Mouse (Mus musculus): Measurements from ENCODE around the gene Tnip1. TPM values are rescaled to one million over a fixed set of nuclear protein-coding genes. Genes with fewer than 3 reads are reported as not detected.

The Tnip1 gene
- polyA plus RNA-seq, 1 experiment from 2014 or later = 17.5 TPM

GRCm38 (mm10) chr11:54953993-54954446, 8.7 kb downstream of the Tnip1 start:
- 48% methylated on average over 9 of the region's 9 CpGs for WGBS
- ATAC-seq (ENCODE audit: borderline replicate concordance, extremely low read depth, low FRiP score, low TSS enrichment) = no peak
- H3K4me2 ChIP-seq = no peak overlapping the region
- no peaks in the 10 kb centered on the region for H3K36me3 ChIP-seq
- no peak overlapping the region for H3K4me3 ChIP-seq
- H3K9me3 ChIP-seq = no peaks in the 10 kb centered on the region
- no peak overlapping the region for H3K9ac ChIP-seq
- no peak overlapping the region for H3K27ac ChIP-seq
- peaks cover 3% of the 10 kb centered on the region; the same call in 1 of the 2 replicates for H3K4me1 ChIP-seq
- no peaks in the 10 kb centered on the region for H3K27me3 ChIP-seq

GRCm38 (mm10) chr11:54952651-54953050, 10.1 kb downstream of the Tnip1 start:
- Histone ChIP-seq H3K9ac (no peak overlapping the region), H3K4me1 (peaks cover 3% of the 10 kb centered on the region; the same call in 1 of the 2 replicates), H3K4me2 (no peak overlapping the region), H3K9me3 (no peaks in the 10 kb centered on the region), H3K36me3 (no peaks in the 10 kb centered on the region), H3K4me3 (no peak overlapping the region), H3K27me3 (no peaks in the 10 kb centered on the region), H3K27ac (no peak overlapping the region)
- no peak for ATAC-seq (ENCODE audit: borderline replicate concordance, extremely low read depth, low FRiP score, low TSS enrichment)
- 61% methylated on average over 6 of the region's 6 CpGs for WGBS

GRCm38 (mm10) chr11:54950684-54951083, 12.0 kb downstream of the Tnip1 start:
- no peak for ATAC-seq (ENCODE audit: borderline replicate concordance, extremely low read depth, low FRiP score, low TSS enrichment)

GRCm38 (mm10) chr11:54949717-54950116, 13.0 kb downstream of the Tnip1 start:
- Histone ChIP-seq H3K27me3 (no peaks in the 10 kb centered on the region), H3K4me1 (peaks cover 3% of the 10 kb centered on the region; the same call in 1 of the 2 replicates), H3K36me3 (no peaks in the 10 kb centered on the region), H3K4me3 (no peak overlapping the region), H3K9ac (no peak overlapping the region), H3K27ac (no peak overlapping the region), H3K4me2 (no peak overlapping the region), H3K9me3 (no peaks in the 10 kb centered on the region)
- ATAC-seq (ENCODE audit: borderline replicate concordance, extremely low read depth, low FRiP score, low TSS enrichment) = no peak
- WGBS = 40% methylated on average over 1 of the region's 1 CpGs

More at GRCm38 (mm10) chr11:54950684-54951083, 12.0 kb downstream of the Tnip1 start:
- Histone ChIP-seq H3K27ac (no peak overlapping the region), H3K4me1 (peaks cover 3% of the 10 kb centered on the region; the same call in 1 of the 2 replicates), H3K27me3 (no peaks in the 10 kb centered on the region), H3K4me3 (no peak overlapping the region), H3K4me2 (no peak overlapping the region), H3K36me3 (no peaks in the 10 kb centered on the region), H3K9me3 (no peaks in the 10 kb centered on the region), H3K9ac (no peak overlapping the region)
- WGBS = 75% methylated on average over 6 of the region's 6 CpGs

- no peaks in the 10 kb centered on the region for H3K4me1 ChIP-seq
- H3K9me3 ChIP-seq = no peaks in the 10 kb centered on the region
- H3K4me2 ChIP-seq = no peak overlapping the region
- 80% methylated on average over 3 of the region's 3 CpGs for WGBS
- no peak overlapping the region for H3K27ac ChIP-seq
- no peaks in the 10 kb centered on the region for H3K36me3 ChIP-seq
- no peak for ATAC-seq (ENCODE audit: borderline replicate concordance, extremely low read depth, low FRiP score, low TSS enrichment)
- H3K4me3 ChIP-seq = no peak overlapping the region
- H3K9ac ChIP-seq = no peak overlapping the region
- no peaks in the 10 kb centered on the region for H3K27me3 ChIP-seq
Measured at GRCm38 (mm10) chr11:54944702-54945101, 18.0 kb downstream of the Tnip1 start.

GRCm38 (mm10) chr11:54940056-54940455, 22.7 kb downstream of the Tnip1 start:
- H3K4me2 ChIP-seq = no peak overlapping the region
- H3K4me1 ChIP-seq = peaks cover 8% of the 10 kb centered on the region
- H3K4me3 ChIP-seq = no peak overlapping the region
- H3K27me3 ChIP-seq = no peaks in the 10 kb centered on the region
- no peak overlapping the region for H3K27ac ChIP-seq
- WGBS = 79% methylated on average over 7 of the region's 7 CpGs
- peaks cover 8% of the 10 kb centered on the region; the same call in 1 of the 2 replicates for H3K36me3 ChIP-seq
- ATAC-seq (ENCODE audit: borderline replicate concordance, extremely low read depth, low FRiP score, low TSS enrichment) = no peak
- no peaks in the 10 kb centered on the region for H3K9me3 ChIP-seq
- H3K9ac ChIP-seq = no peak overlapping the region

GRCm38 (mm10) chr11:54939501-54939900, 23.2 kb downstream of the Tnip1 start:
- no peaks in the 10 kb centered on the region for H3K27me3 ChIP-seq
- 89% methylated on average over 8 of the region's 8 CpGs for WGBS
- ATAC-seq (ENCODE audit: borderline replicate concordance, extremely low read depth, low FRiP score, low TSS enrichment) = no peak
- no peak overlapping the region for H3K4me2 ChIP-seq
- no peak overlapping the region for H3K9ac ChIP-seq
- no peak overlapping the region for H3K4me3 ChIP-seq
- H3K9me3 ChIP-seq = no peaks in the 10 kb centered on the region
- H3K4me1 ChIP-seq = peaks cover 8% of the 10 kb centered on the region
- H3K27ac ChIP-seq = no peak overlapping the region
- peaks cover 8% of the 10 kb centered on the region; the same call in 1 of the 2 replicates for H3K36me3 ChIP-seq

- Histone ChIP-seq H3K9ac (no peak overlapping the region), H3K9me3 (no peaks in the 10 kb centered on the region), H3K4me3 (no peak overlapping the region), H3K4me1 (peaks cover 8% of the 10 kb centered on the region), H3K36me3 (peaks cover 19% of the 10 kb centered on the region; the same call in 1 of the 2 replicates), H3K27ac (no peak overlapping the region), H3K27me3 (no peaks in the 10 kb centered on the region), H3K4me2 (no peak overlapping the region)
- ATAC-seq (ENCODE audit: borderline replicate concordance, extremely low read depth, low FRiP score, low TSS enrichment) = no peak
- whole genome bisulfite sequencing = 71% methylated on average over 3 of the region's 3 CpGs
Measured at GRCm38 (mm10) chr11:54936771-54937140, 26.0 kb downstream of the Tnip1 start.

GRCm38 (mm10) chr11:54936035-54936770, 26.5 kb downstream of the Tnip1 start:
- no peaks in the 10 kb centered on the region for H3K27me3 ChIP-seq
- peaks cover 8% of the 10 kb centered on the region for H3K4me1 ChIP-seq
- 27% methylated on average over 12 of the region's 12 CpGs for WGBS
- 0 out of 2 replicates have a peak overlapping the region, but pooled peaks have one; percentile 11 for H3K27ac ChIP-seq
- H3K4me2 ChIP-seq = peak overlapping the region; percentile 10; the same call in 1 of the 2 replicates
- no peak overlapping the region for H3K4me3 ChIP-seq
- ATAC-seq (ENCODE audit: borderline replicate concordance, extremely low read depth, low FRiP score, low TSS enrichment) = peak; percentile 69
- no peak overlapping the region for H3K9ac ChIP-seq
- H3K9me3 ChIP-seq = no peaks in the 10 kb centered on the region
- peaks cover 19% of the 10 kb centered on the region; the same call in 1 of the 2 replicates for H3K36me3 ChIP-seq

- peaks cover 8% of the 10 kb centered on the region for H3K4me1 ChIP-seq
- H3K4me3 ChIP-seq = no peak overlapping the region
- H3K4me2 ChIP-seq = no peak overlapping the region
- no peaks in the 10 kb centered on the region for H3K27me3 ChIP-seq
- no peak for ATAC-seq (ENCODE audit: borderline replicate concordance, extremely low read depth, low FRiP score, low TSS enrichment)
- no peak overlapping the region for H3K9ac ChIP-seq
- WGBS = 88% methylated on average over 7 of the region's 7 CpGs
- H3K36me3 ChIP-seq = peaks cover 21% of the 10 kb centered on the region
- H3K27ac ChIP-seq = no peak overlapping the region
- no peaks in the 10 kb centered on the region for H3K9me3 ChIP-seq
Measured at GRCm38 (mm10) chr11:54934198-54934597, 28.5 kb downstream of the Tnip1 start.

GRCm38 (mm10) chr11:54932540-54932939, 30.2 kb downstream of the Tnip1 start:
- 89% methylated on average over 6 of the region's 6 CpGs for WGBS
- Histone ChIP-seq H3K4me2 (no peak overlapping the region), H3K4me1 (peaks cover 8% of the 10 kb centered on the region), H3K36me3 (peaks cover 23% of the 10 kb centered on the region), H3K9me3 (no peaks in the 10 kb centered on the region), H3K27me3 (no peaks in the 10 kb centered on the region), H3K4me3 (no peak overlapping the region), H3K27ac (no peak overlapping the region), H3K9ac (no peak overlapping the region)
- ATAC-seq (ENCODE audit: borderline replicate concordance, extremely low read depth, low FRiP score, low TSS enrichment) = no peak

GRCm38 (mm10) chr11:54931405-54932093, 31.2 kb downstream of the Tnip1 start:
- Histone ChIP-seq H3K27me3 (no peaks in the 10 kb centered on the region), H3K36me3 (peaks cover 23% of the 10 kb centered on the region; the same call in 1 of the 2 replicates)

More at GRCm38 (mm10) chr11:54931405-54932093, 31.2 kb downstream of the Tnip1 start:
- Histone ChIP-seq H3K9ac (no peak overlapping the region), H3K9me3 (no peaks in the 10 kb centered on the region), H3K27ac (no peak overlapping the region), H3K4me1 (peaks cover 8% of the 10 kb centered on the region), H3K4me3 (no peak overlapping the region), H3K4me2 (no peak overlapping the region)
- WGBS = 62% methylated on average over 5 of the region's 5 CpGs
- ATAC-seq (ENCODE audit: borderline replicate concordance, extremely low read depth, low FRiP score, low TSS enrichment) = no peak

Measured in lung, embryonic 15.5 days (tissue).